Mouse (Mus musculus): Measurements from ENCODE around the gene Snx5. TPM values are rescaled to one million over a fixed set of nuclear protein-coding genes. Genes with fewer than 3 reads are reported as not detected.

Snx5 gene
- total and polyA plus RNA-seq, 3 experiments = 136 to 835 (median 213) TPM

- TF ChIP-seq ZKSCAN1 (IDR thresholded peaks at IDR 0.05; ENCODE audit: low read depth, low read length) = no peak
Measured at GRCm38 (mm10) chr2:144233534-144233933, 37.2 kb downstream of the Snx5 start (continued).

DNA sequence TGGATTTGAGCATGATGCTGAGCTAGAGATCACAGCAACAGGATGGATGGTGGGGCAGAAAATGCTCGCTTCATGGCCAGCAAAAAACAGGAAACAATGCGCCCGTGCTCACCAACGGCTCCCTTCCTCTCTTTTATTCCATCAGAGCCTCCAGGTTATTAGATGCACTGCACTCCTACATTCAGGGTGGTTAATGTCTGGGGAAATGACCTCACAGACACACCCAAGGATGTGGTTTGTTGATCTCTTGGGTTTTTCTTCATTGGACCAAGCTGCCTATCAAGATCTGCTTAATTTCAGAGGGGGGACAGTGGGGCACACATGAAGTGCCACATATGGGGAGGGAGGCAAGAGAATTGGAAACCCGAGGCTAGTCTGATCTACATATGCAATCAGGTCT is 39.6 kb downstream of the Snx5 start:
- peak overlapping the region; percentile 72 for H3K9ac ChIP-seq (ENCODE audit: control insufficient read depth, low read depth, low read length, poor library complexity, severe bottlenecking)

DNA sequence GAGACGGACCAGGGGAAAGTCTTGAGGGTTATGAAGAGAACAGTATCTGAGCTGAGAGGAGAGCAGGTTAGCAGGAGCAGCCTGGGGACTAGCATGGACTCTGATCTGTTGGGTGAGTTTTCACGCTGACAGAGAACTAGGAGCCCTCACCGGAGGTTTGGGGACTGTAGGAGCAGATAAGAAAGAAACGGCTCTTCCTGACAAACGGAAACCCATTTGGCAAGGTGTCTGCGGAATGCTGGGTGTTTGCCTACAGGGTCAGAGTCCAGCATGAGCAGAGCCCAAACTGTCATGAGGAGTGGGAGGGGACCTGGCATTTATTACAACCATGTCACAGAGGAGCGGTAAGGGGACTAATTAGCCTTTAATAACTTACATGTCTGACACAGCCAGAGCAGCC is 40.2 kb downstream of the Snx5 start:
- H3K36me3 ChIP-seq (ENCODE audit: control insufficient read depth in 1 of 2, insufficient read depth in 2 of 2, low read length in 2 of 2) = peaks cover 0 to 11% of the 10 kb centered on the region in 2 experiments; a peak in 2 of 4 replicates
- peak overlapping the region; percentile 72 for H3K9ac ChIP-seq (ENCODE audit: control insufficient read depth, low read depth, low read length, poor library complexity, severe bottlenecking)
- H3K27ac ChIP-seq (ENCODE audit: control insufficient read depth, low read depth, low read length) = peak overlapping the region; percentile 99
- TF ChIP-seq NELFE (IDR thresholded peaks at IDR 0.05; ENCODE audit: low read depth, low read length) (peak; percentile 58), SIN3A (IDR thresholded peaks at IDR 0.05; ENCODE audit: low read length) (no peak), ZMIZ1 (IDR thresholded peaks at IDR 0.05; ENCODE audit: low read depth, low read length) (peak; percentile 65; the same call in 1 of the 2 replicates), UBTF (IDR thresholded peaks at IDR 0.05; ENCODE audit: borderline replicate concordance, insufficient read depth, low read depth, low read length) (no peak), HCFC1 (IDR thresholded peaks at IDR 0.05; ENCODE audit: low read depth, low read length) (peak; percentile 38; the same call in 1 of the 2 replicates), ELF1 (IDR thresholded peaks at IDR 0.05; ENCODE audit: low read depth, low read length) (no peak), TBP (IDR thresholded peaks at IDR 0.05; ENCODE audit: low read depth, low read length) (peak; percentile 88), RAD21 (IDR thresholded peaks at IDR 0.05; ENCODE audit: low read depth, low read length) (no peak), ZC3H11A (IDR thresholded peaks at IDR 0.05; ENCODE audit: low read depth, low read length) (no peak), KAT2A (conservative IDR thresholded peaks at IDR 0.05; ENCODE audit: low read depth, low read length) (no peak), USF1 (IDR thresholded peaks at IDR 0.05; ENCODE audit: low read depth, low read length) (no peak), USF2 (IDR thresholded peaks at IDR 0.05; ENCODE audit: borderline replicate concordance in 1 of 2, insufficient read depth in 1 of 2, low read depth in 1 of 2, low read length in 2 of 2) (no peak), MAFK (IDR thresholded peaks at IDR 0.05; ENCODE audit: borderline replicate concordance, low read depth, low read length) (no peak), JUND (IDR thresholded peaks at IDR 0.05; ENCODE audit: low read depth, low read length) (no peak), POLR2A (IDR thresholded peaks at IDR 0.05; ENCODE audit: control insufficient read depth in 1 of 2, insufficient read depth in 1 of 2, low read depth in 1 of 2, low read length in 2 of 2, poor library complexity in 1 of 2) (peak in 1 of 2 experiments; percentile 48; a peak in 1 of 4 replicates)

More for the DNA sequence above, 39.6 kb downstream of the Snx5 start:
- Histone ChIP-seq H3K36me3 (ENCODE audit: control insufficient read depth in 1 of 2, insufficient read depth in 2 of 2, low read length in 2 of 2) (peaks cover 0 to 11% of the 10 kb centered on the region in 2 experiments; a peak in 2 of 4 replicates), H3K4me1 (ENCODE audit: control insufficient read depth in 1 of 2, insufficient read depth in 2 of 2, low read length in 2 of 2) (peaks cover 5 to 14% of the 10 kb centered on the region in 2 experiments), H3K27ac (ENCODE audit: control insufficient read depth, low read depth, low read length) (peak overlapping the region; percentile 99), H3K27me3 (ENCODE audit: control insufficient read depth in 1 of 2, insufficient read depth in 2 of 2, low read length in 2 of 2) (no peaks in the 10 kb centered on the region), H3K79me2 (ENCODE audit: control insufficient read depth, insufficient read depth, low read length, poor library complexity) (peaks cover 1% of the 10 kb centered on the region; the same call in 1 of the 2 replicates), H3K9me3 (replicated peaks; ENCODE audit: insufficient read depth, low read length) (no peaks in the 10 kb centered on the region), H3K4me3 (ENCODE audit: control insufficient read depth in 1 of 2, insufficient read depth in 1 of 2, low read depth in 2 of 2, low read length in 2 of 2) (peak overlapping the region; percentile 39 to 45)
- TF ChIP-seq MAZ (IDR thresholded peaks at IDR 0.05; ENCODE audit: low read depth, low read length) (peak; percentile 87; the same call in 1 of the 2 replicates), RAD21 (IDR thresholded peaks at IDR 0.05; ENCODE audit: low read depth, low read length) (no peak), CTCF (IDR thresholded peaks at IDR 0.05 in 2 of 3, conservative IDR thresholded peaks at IDR 0.05 in 1 of 3; ENCODE audit: control insufficient read depth in 1 of 3, insufficient read depth in 1 of 3, low read depth in 2 of 3, low read length in 3 of 3, poor library complexity in 1 of 3, severe bottlenecking in 1 of 3) (no peak), SIN3A (IDR thresholded peaks at IDR 0.05; ENCODE audit: low read length) (peak; percentile 92), ZMIZ1 (IDR thresholded peaks at IDR 0.05; ENCODE audit: low read depth, low read length) (peak; percentile 90), EP300 (IDR thresholded peaks at IDR 0.05; ENCODE audit: low read depth in 1 of 2, low read length in 2 of 2) (peak; percentile 70 to 93; a peak in 3 of 4 replicates), ETS1 (IDR thresholded peaks at IDR 0.05; ENCODE audit: low read depth, low read length) (peak; percentile 94), ELF1 (IDR thresholded peaks at IDR 0.05; ENCODE audit: low read depth, low read length) (0 out of 2 replicates have a peak, but pooled peaks have one; percentile 36), ZC3H11A (IDR thresholded peaks at IDR 0.05; ENCODE audit: low read depth, low read length) (0 out of 2 replicates have a peak, but pooled peaks have one; percentile 15), BHLHE40 (IDR thresholded peaks at IDR 0.05; ENCODE audit: borderline replicate concordance, low read depth, low read length) (peak; percentile 66; the same call in 1 of the 2 replicates), POLR2A (IDR thresholded peaks at IDR 0.05; ENCODE audit: control insufficient read depth in 1 of 2, insufficient read depth in 1 of 2, low read depth in 1 of 2, low read length in 2 of 2, poor library complexity in 1 of 2) (peak; percentile 72 to 81), RCOR1 (IDR thresholded peaks at IDR 0.05; ENCODE audit: low read depth, low read length) (peak; percentile 66), JUND (IDR thresholded peaks at IDR 0.05; ENCODE audit: low read depth, low read length) (no peak), MYB (IDR thresholded peaks at IDR 0.05; ENCODE audit: low read depth, low read length) (peak; percentile 66; the same call in 1 of the 2 replicates), TCF12 (IDR thresholded peaks at IDR 0.05; ENCODE audit: low read depth, low read length) (peak; percentile 69), E2F4 (IDR thresholded peaks at IDR 0.05; ENCODE audit: borderline replicate concordance, low read depth, low read length) (no peak), GATA1 (IDR thresholded peaks at IDR 0.05; ENCODE audit: low read depth, low read length) (peak; percentile 98), POLR2AphosphoS2 (IDR thresholded peaks at IDR 0.05; ENCODE audit: low read length) (peak; percentile 40; the same call in 1 of the 2 replicates), MYC (IDR thresholded peaks at IDR 0.05; ENCODE audit: low read depth, low read length) (peak; percentile 65; the same call in 1 of the 2 replicates), ZKSCAN1 (IDR thresholded peaks at IDR 0.05; ENCODE audit: low read depth, low read length) (no peak), TBP (IDR thresholded peaks at IDR 0.05; ENCODE audit: low read depth, low read length) (peak; percentile 97), NRF1 (IDR thresholded peaks at IDR 0.05; ENCODE audit: insufficient read depth, low read depth, low read length, poor library complexity, severe bottlenecking) (no peak), USF1 (IDR thresholded peaks at IDR 0.05; ENCODE audit: low read depth, low read length) (no peak; the same call in 1 of the 2 replicates), NELFE (IDR thresholded peaks at IDR 0.05; ENCODE audit: low read depth, low read length) (peak; percentile 92), KAT2A (conservative IDR thresholded peaks at IDR 0.05; ENCODE audit: low read depth, low read length) (no peak; the same call in 1 of the 2 replicates), UBTF (IDR thresholded peaks at IDR 0.05; ENCODE audit: borderline replicate concordance, insufficient read depth, low read depth, low read length) (no peak), HCFC1 (IDR thresholded peaks at IDR 0.05; ENCODE audit: low read depth, low read length) (peak; percentile 55; the same call in 1 of the 2 replicates), MAFK (IDR thresholded peaks at IDR 0.05; ENCODE audit: borderline replicate concordance, low read depth, low read length) (0 out of 2 replicates have a peak, but pooled peaks have one; percentile 53), USF2 (IDR thresholded peaks at IDR 0.05; ENCODE audit: borderline replicate concordance in 1 of 2, insufficient read depth in 1 of 2, low read depth in 1 of 2, low read length in 2 of 2) (no peak)
- DNase-seq (ENCODE audit: low read depth, low spot score) = peak; percentile 95

More for the DNA sequence above, 40.2 kb downstream of the Snx5 start:
- Histone ChIP-seq H3K4me3 (ENCODE audit: control insufficient read depth in 1 of 2, insufficient read depth in 1 of 2, low read depth in 2 of 2, low read length in 2 of 2) (peak overlapping the region; percentile 39 to 57), H3K27me3 (ENCODE audit: control insufficient read depth in 1 of 2, insufficient read depth in 2 of 2, low read length in 2 of 2) (no peaks in the 10 kb centered on the region), H3K79me2 (ENCODE audit: control insufficient read depth, insufficient read depth, low read length, poor library complexity) (peaks cover 1% of the 10 kb centered on the region; the same call in 1 of the 2 replicates), H3K9me3 (replicated peaks; ENCODE audit: insufficient read depth, low read length) (no peaks in the 10 kb centered on the region), H3K4me1 (ENCODE audit: control insufficient read depth in 1 of 2, insufficient read depth in 2 of 2, low read length in 2 of 2) (peaks cover 5 to 14% of the 10 kb centered on the region in 2 experiments)
- DNase-seq (ENCODE audit: low read depth, low spot score) = peak; percentile 90
